Mouse (Mus musculus): ENCODE measurements around the gene Shank2. TPM values are rescaled to one million over a fixed set of nuclear protein-coding genes. Genes with fewer than 3 reads are reported as not detected.

Shank2 gene
- not detected for polyA plus RNA-seq (2017; shearing (Covaris generic))

- ATAC-seq, result no peak
These were observed at the start of gene Shank2 for GRCm38 (mm10) chr7:144001628-144002027. Gene Shank2 (plus strand): TSS chr7:144001928.

DNA sequence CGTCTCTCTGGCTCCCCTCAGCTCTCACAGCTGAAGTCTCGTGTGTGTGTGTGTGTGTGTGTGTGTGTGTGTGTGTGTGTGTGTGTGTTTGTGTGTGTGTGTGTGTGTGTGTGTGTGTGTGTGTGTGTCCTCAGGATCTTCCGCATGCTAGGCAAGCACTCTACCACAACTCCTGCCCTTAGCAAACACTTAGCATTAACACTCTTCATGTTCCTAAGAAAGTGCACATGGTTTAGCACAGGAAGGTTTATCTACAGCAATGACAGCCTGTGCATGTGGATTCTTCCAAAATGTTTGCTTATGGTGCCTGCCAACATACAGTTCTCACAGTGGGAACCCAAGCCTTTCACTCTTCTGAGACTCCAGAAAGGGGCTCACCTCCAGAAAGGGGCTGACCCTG is 49.6 kb upstream of the Shank2 start:
- no peak for ATAC-seq

DNA sequence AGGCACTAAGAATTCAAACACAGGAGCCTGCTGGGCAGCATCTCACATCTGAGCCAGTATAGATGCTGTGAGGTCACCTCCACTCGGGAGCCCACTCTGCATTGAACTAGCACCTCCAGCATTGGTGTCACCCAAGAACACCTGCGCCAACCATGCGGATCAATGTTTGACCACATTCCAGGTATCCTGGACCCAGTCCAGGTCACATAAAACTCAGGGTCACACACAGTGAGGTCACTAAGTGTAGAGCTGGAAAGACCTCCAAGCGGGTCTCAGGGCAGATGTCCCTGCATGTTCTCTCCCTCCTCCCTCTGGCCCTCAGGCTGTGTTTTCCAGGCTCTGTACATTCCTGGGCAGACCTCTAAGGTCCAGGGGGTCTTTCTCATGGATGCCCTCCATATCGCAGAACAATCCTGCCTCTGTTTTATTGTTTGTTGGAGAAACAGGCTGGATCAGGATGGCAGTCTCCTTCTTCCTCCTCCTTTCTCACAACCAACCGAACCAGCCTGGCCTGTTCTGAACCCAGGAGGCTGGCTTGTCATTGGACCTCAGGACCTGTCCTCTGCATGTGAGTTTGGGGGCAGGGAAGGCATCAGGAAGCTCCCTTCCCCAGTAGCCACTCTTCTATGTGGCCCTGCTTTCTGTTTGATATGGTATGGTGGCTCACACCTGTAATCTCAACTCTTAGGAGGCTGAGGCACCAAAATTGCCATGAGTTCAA is 45.0 kb upstream of the Shank2 start:
- ATAC-seq, result no peak

DNA sequence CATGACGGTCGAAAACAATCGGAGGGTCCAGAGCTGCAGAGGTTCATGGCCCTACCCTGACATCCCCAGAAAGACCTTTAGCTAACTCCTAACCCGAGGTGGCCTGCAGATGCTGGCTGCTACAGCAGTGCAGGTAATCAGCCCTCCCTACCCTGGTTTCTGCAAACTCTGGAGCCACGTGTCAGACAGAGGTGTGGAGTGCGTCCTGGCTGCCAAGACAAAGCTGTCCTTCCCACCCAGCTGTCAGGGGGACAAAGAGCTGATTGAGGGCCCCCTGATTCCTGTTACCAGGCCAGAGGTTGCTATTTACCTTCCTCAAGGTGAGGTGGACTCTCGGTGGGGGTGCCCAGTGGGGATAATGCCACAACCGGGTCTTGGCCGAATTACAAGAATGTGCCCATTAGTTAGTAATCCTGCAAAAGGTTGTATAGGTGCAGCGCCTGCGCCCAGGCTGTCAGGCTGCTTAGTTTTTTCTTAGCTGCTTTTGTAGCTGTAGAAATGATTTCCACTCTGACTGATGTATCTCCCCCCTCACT is 43.6 kb upstream of the Shank2 start:
- ATAC-seq, result no peak

- ATAC-seq, result no peak
These were observed 37.9 kb upstream of the Shank2 start for GRCm38 (mm10) chr7:143963813-143964212.

DNA sequence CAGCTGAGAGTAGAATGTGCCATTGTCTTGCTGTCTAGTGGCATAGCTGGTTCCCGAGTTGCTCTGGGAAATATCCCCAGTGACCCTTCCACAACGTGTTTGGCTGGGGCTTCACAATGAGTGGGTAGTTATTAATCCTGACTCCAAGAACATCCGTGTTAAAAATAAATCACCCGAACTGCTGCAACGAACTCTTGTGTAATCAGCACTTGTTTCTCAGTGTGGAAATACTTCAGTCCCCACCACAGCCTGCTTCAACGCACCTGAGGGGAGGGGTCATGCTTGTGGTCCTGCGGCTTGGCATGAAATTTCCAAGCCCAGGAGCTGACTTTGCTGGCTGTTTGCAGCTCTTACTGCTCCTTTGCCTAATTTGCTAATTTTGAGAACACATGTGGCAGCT is 35.1 kb upstream of the Shank2 start:
- no peak for ATAC-seq

DNA sequence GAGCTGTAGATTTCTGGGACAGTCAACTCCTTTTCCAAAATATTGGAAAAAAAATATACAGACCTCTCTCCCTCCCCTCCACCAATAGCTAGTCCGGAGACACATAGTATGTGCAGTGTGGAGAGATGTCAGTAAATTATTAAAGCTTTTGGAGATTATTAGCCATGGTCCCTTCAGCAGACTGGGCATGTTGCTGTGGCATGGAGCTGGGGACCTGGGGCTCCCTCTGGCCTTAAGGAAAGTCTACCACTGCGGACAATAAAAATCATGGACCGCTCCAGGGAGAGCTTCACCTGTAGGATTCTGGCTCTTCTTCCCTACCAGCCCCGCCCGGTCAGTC is 24.3 kb upstream of the Shank2 start:
- ATAC-seq, result no peak

- ATAC-seq, result no peak
These were observed 23.7 kb upstream of the Shank2 start for GRCm38 (mm10) chr7:143977831-143978682.

- ATAC-seq, result no peak
These were observed 22.9 kb upstream of the Shank2 start for GRCm38 (mm10) chr7:143978741-143979371.

DNA sequence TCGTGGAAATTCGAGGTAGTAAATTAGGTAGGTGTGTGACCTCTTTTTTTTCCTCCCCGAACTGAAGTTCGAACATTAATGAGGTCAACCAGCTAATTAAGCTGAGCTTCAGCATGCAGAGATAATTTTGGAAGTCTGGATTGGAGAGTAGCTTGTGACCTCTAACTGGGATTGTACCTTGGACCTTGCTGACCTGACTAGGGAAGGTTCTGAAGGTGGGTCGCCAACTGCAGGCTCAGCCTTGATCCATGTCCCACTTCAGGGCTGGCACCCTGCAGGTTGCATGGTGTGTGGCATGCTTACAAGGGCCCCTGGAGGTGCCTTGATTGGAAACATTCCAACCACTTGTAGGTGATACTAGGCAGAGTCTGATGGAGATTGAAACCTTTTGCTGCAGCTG is 21.7 kb upstream of the Shank2 start:
- no peak for ATAC-seq

GRCm38 (mm10) chr7:143986281-143986680 is 15.4 kb upstream of the Shank2 start:
- no peak for ATAC-seq

GRCm38 (mm10) chr7:143991160-143991559 is 10.6 kb upstream of the Shank2 start:
- ATAC-seq, result no peak

DNA sequence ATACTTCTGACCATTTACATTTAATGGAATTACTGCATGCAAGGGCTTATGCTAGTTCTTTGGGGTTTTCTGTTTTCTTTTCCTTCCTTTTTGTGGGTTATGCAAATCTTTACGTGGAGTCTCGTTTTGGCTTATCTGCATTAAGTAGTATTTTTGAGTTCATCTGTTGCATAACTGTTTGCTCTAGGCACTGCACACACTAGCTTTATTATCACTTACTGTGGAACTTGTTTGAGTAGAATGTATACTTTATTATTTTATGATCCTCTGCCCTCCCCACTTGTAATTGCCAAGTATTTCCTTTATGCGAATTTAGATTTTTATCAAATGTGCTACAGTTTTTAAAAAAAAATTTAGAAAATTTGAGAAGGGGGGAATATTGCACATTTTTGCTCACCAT is 2.7 kb upstream of the Shank2 start:
- ATAC-seq, result no peak

GRCm38 (mm10) chr7:144003471-144003870 is 1.7 kb downstream of the Shank2 start:
- no peak for ATAC-seq

DNA sequence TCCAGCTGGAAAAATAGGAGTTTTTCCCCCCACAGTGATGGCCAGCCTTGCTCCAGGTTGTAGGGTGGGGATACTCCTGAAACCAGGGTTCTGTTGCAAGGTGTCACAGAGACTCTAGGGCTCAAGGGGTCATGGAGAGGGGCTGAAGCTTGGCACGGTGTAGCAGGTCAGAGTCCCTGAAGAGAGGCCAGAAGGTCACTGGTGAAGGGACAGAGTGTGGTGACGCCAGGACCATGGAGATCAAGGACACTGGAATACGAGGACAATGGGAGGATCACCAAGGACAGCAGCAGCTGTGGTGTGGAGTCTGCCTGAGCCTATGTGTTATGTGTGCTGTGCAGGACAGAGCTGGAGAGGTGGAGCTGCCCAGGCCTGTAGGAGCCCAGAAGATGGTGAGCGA is 6.4 kb downstream of the Shank2 start:
- ATAC-seq, result no peak

DNA sequence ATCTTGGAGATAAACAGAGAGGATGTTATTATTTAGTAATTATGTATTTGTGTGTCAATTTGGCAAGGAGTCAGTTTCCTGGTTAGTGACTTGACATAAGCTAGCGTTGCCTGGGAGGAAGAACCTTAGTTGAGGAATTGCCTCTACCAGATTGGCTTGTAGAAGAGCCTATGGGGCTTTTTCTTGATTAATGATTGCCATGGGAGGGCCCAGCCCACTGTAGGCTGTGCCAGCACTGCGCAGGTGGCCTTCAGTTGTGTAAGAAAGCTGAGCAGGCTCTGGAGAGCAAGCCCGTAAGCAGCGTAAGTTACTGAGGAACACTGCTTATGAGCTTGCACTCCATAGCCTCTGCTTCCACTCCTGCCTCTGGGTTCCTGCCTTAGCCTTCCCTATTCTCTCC is 7.3 kb downstream of the Shank2 start:
- no peak for ATAC-seq

- ATAC-seq, result no peak
These were observed 12.8 kb downstream of the Shank2 start for GRCm38 (mm10) chr7:144014485-144014884.

- ATAC-seq, result no peak
These were observed 20.1 kb downstream of the Shank2 start for GRCm38 (mm10) chr7:144021801-144022200.

- no peak for ATAC-seq
These were observed 21.0 kb downstream of the Shank2 start for GRCm38 (mm10) chr7:144022682-144023081.

GRCm38 (mm10) chr7:144023561-144023960 is 21.8 kb downstream of the Shank2 start:
- ATAC-seq, result no peak

GRCm38 (mm10) chr7:144026024-144026752 is 24.5 kb downstream of the Shank2 start:
- ATAC-seq, result no peak

- no peak for ATAC-seq
These were observed 27.5 kb downstream of the Shank2 start for GRCm38 (mm10) chr7:144029246-144029645.

DNA sequence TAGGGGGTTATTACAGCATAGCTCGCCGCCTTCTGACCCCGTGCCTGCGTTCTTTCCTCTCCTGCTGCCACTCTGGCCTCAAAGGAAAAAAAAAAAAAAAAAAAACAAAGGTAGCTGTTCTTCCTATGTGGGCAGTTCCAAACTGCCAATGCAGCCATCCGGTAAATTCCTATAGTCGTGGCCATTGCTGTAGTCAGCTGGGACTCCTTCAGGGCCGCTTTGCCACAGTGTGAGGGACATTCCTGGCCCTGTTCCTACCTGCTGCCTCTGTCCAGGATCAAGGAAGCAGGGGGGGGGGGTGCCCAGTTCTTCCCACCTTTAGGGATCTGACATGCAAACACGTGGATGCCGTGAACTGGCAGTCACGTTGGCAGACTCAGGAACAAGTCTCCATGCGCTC is 29.1 kb downstream of the Shank2 start:
- ATAC-seq, result no peak

Measured in inflammation-experienced regulatory T-cells, adult 6 months (primary cell).